Mouse (Mus musculus) MEL (cell line): Measurements from ENCODE around the gene Olfr193. TPM values are rescaled to one million over a fixed set of nuclear protein-coding genes. Genes with fewer than 3 reads are reported as not detected.

Source experiments
- DNase-seq: peaks from one replicate; pipeline ENCODE4 v3.0.0; 2011; ENCODE audit warnings: low read depth, low spot score
- H3K27ac ChIP-seq: 2 replicates; pipeline ENCODE4 v1.5.1; 2012; ENCODE audit warnings: low read depth, mild to moderate bottlenecking, control low read depth, low read length, moderate library complexity; ENCODE audit not compliant: control insufficient read depth
- H3K27me3 ChIP-seq, 2 experiments: fragments of 150-350 bp in 1 of 2; sonication (generic) in 1 of 2; 2 replicates each; pipeline ENCODE4 v1.6.1; 2012; ENCODE audit warnings: low read length in 2 of 2, mild to moderate bottlenecking in 2 of 2, improper control_type of control experiment in 1 of 2, moderate library complexity in 1 of 2; ENCODE audit not compliant: insufficient read depth in 2 of 2, control insufficient read depth in 1 of 2
- H3K36me3 ChIP-seq, 2 experiments: 2 replicates each; pipeline ENCODE4 v1.6.1; 2012 to 2014; ENCODE audit warnings: low read length in 2 of 2, improper control_type of control experiment in 1 of 2, inconsistent platforms in 1 of 2, mild to moderate bottlenecking in 1 of 2; ENCODE audit not compliant: insufficient read depth in 2 of 2, control insufficient read depth in 1 of 2
- H3K4me1 ChIP-seq, 2 experiments: fragments of 150-350 bp in 1 of 2; sonication (generic) in 1 of 2; 2 replicates each; pipeline ENCODE4 v1.6.1; 2012; ENCODE audit warnings: low read length in 2 of 2, improper control_type of control experiment in 1 of 2, mild to moderate bottlenecking in 1 of 2; ENCODE audit not compliant: insufficient read depth in 2 of 2, control insufficient read depth in 1 of 2
- H3K4me3 ChIP-seq, 2 experiments: fragments of 150-350 bp in 1 of 2; sonication (generic) in 1 of 2; 2 replicates each; pipeline ENCODE4 v1.5.1; 2012; ENCODE audit warnings: low read depth in 2 of 2, low read length in 2 of 2, mild to moderate bottlenecking in 2 of 2, moderate library complexity in 2 of 2, control low read depth in 1 of 2, improper control_type of control experiment in 1 of 2; ENCODE audit not compliant: control insufficient read depth in 1 of 2, insufficient read depth in 1 of 2
- H3K79me2 ChIP-seq: 2 replicates; pipeline ENCODE4 v1.6.1; 2012; ENCODE audit warnings: mild to moderate bottlenecking, low read length, moderate library complexity; ENCODE audit not compliant: control insufficient read depth, poor library complexity, insufficient read depth
- H3K9ac ChIP-seq: 2 replicates; pipeline ENCODE4 v1.6.1; 2012; ENCODE audit warnings: low read depth, mild to moderate bottlenecking, control low read depth, low read length, moderate library complexity; ENCODE audit not compliant: control insufficient read depth, poor library complexity, severe bottlenecking
- H3K9me3 ChIP-seq: fragments of 150-350 bp; sonication (generic); replicated peaks from 2 replicates; pipeline ENCODE4 v1.6.1; 2012; ENCODE audit warnings: mild to moderate bottlenecking, low read length, improper control_type of control experiment, moderate library complexity; ENCODE audit not compliant: insufficient read depth
- BHLHE40 ChIP-seq: IDR thresholded peaks from 2 replicates; pipeline ENCODE4 v1.6.1; 2012; ENCODE audit warnings: low read depth, mild to moderate bottlenecking, inconsistent platforms, low read length, improper control_type of control experiment, borderline replicate concordance
- CHD2 ChIP-seq: IDR thresholded peaks from 2 replicates; pipeline ENCODE4 v1.6.1; 2011; ENCODE audit warnings: low read length, improper control_type of control experiment
- CTCF ChIP-seq, 3 experiments: IDR thresholded peaks in 2 of 3; conservative IDR thresholded peaks in 1 of 3; 2 replicates each; pipeline ENCODE4 v1.5.1; 2011 to 2012; ENCODE audit warnings: low read length in 3 of 3, low read depth in 2 of 3, mild to moderate bottlenecking in 2 of 3, improper control_type of control experiment in 1 of 3, inconsistent platforms in 1 of 3, mixed read lengths in 1 of 3, moderate library complexity in 1 of 3; ENCODE audit not compliant: control insufficient read depth in 1 of 3, insufficient read depth in 1 of 3, poor library complexity in 1 of 3, severe bottlenecking in 1 of 3
- E2F4 ChIP-seq: IDR thresholded peaks from 2 replicates; pipeline ENCODE4 v1.6.1; 2011; ENCODE audit warnings: low read depth, low read length, improper control_type of control experiment, borderline replicate concordance
- ELF1 ChIP-seq: IDR thresholded peaks from 2 replicates; pipeline ENCODE4 v1.6.1; 2014; ENCODE audit warnings: low read depth, mild to moderate bottlenecking, inconsistent platforms, low read length, improper control_type of control experiment, moderate library complexity
- EP300 ChIP-seq, 2 experiments: IDR thresholded peaks; 2 replicates each; pipeline ENCODE4 v1.6.1; 2011; ENCODE audit warnings: improper control_type of control experiment in 2 of 2, low read length in 2 of 2, low read depth in 1 of 2, mild to moderate bottlenecking in 1 of 2
- GABPA ChIP-seq: IDR thresholded peaks from 2 replicates; pipeline ENCODE4 v1.6.1; 2012; ENCODE audit warnings: low read depth, mild to moderate bottlenecking, inconsistent platforms, low read length, improper control_type of control experiment, moderate library complexity
- GATA1 ChIP-seq: IDR thresholded peaks from 2 replicates; pipeline ENCODE4 v1.6.1; 2011; ENCODE audit warnings: low read depth, low read length, improper control_type of control experiment
- HCFC1 ChIP-seq: IDR thresholded peaks from 2 replicates; pipeline ENCODE4 v1.6.1; 2012; ENCODE audit warnings: low read depth, mild to moderate bottlenecking, inconsistent platforms, low read length, improper control_type of control experiment, moderate library complexity
- JUND ChIP-seq: IDR thresholded peaks from 2 replicates; pipeline ENCODE4 v1.6.1; 2011; ENCODE audit warnings: low read depth, mild to moderate bottlenecking, improper control_type of control experiment, low read length
- MXI1 ChIP-seq: IDR thresholded peaks from 2 replicates; pipeline ENCODE4 v1.6.1; 2011; ENCODE audit warnings: mild to moderate bottlenecking, low read depth, low read length, improper control_type of control experiment
- MYB ChIP-seq: IDR thresholded peaks from 2 replicates; pipeline ENCODE4 v1.6.1; 2011; ENCODE audit warnings: mild to moderate bottlenecking, low read depth, low read length, improper control_type of control experiment
- MYC ChIP-seq: IDR thresholded peaks from 2 replicates; pipeline ENCODE4 v1.6.1; 2011; ENCODE audit warnings: low read depth, mild to moderate bottlenecking, low read length, improper control_type of control experiment, moderate library complexity
- POLR2A ChIP-seq, 2 experiments: IDR thresholded peaks; 2 replicates each; pipeline ENCODE4 v1.6.1; 2011 to 2012; ENCODE audit warnings: low read length in 2 of 2, mild to moderate bottlenecking in 2 of 2, control low read depth in 1 of 2, improper control_type of control experiment in 1 of 2, low read depth in 1 of 2, moderate library complexity in 1 of 2; ENCODE audit not compliant: control insufficient read depth in 1 of 2, insufficient read depth in 1 of 2, poor library complexity in 1 of 2
- POLR2AphosphoS5 ChIP-seq: IDR thresholded peaks from 2 replicates; pipeline ENCODE4 v1.6.1; 2012; ENCODE audit warnings: low read depth, borderline replicate concordance, mild to moderate bottlenecking, inconsistent platforms, low read length, moderate library complexity, mixed read lengths
- RAD21 ChIP-seq: IDR thresholded peaks from 2 replicates; pipeline ENCODE4 v1.6.1; 2011; ENCODE audit warnings: mild to moderate bottlenecking, low read depth, low read length, improper control_type of control experiment
- SIN3A ChIP-seq: IDR thresholded peaks from 2 replicates; pipeline ENCODE4 v1.6.1; 2012; ENCODE audit warnings: low read length, improper control_type of control experiment, inconsistent platforms
- SMC3 ChIP-seq: IDR thresholded peaks from 2 replicates; pipeline ENCODE4 v1.6.1; 2011; ENCODE audit warnings: low read depth, low read length, improper control_type of control experiment
- TAL1 ChIP-seq: IDR thresholded peaks from 2 replicates; pipeline ENCODE4 v1.6.1; 2012; ENCODE audit warnings: mild to moderate bottlenecking, inconsistent platforms, low read length, moderate library complexity, mixed read lengths
- TBP ChIP-seq: IDR thresholded peaks from 2 replicates; pipeline ENCODE4 v1.8.0; 2011; ENCODE audit warnings: low read depth, low read length, improper control_type of control experiment
- USF1 ChIP-seq: IDR thresholded peaks from 2 replicates; pipeline ENCODE4 v1.6.1; 2014; ENCODE audit warnings: low read depth, mild to moderate bottlenecking, inconsistent platforms, low read length, improper control_type of control experiment, moderate library complexity
- ZKSCAN1 ChIP-seq: IDR thresholded peaks from 2 replicates; pipeline ENCODE4 v1.6.1; 2012; ENCODE audit warnings: low read depth, mild to moderate bottlenecking, inconsistent platforms, low read length, improper control_type of control experiment, moderate library complexity
- ZMIZ1 ChIP-seq: IDR thresholded peaks from 2 replicates; pipeline ENCODE4 v1.6.1; 2012; ENCODE audit warnings: low read depth, mild to moderate bottlenecking, inconsistent platforms, low read length, improper control_type of control experiment, moderate library complexity
- ZNF384 ChIP-seq: IDR thresholded peaks from 2 replicates; pipeline ENCODE4 v1.6.1; 2012; ENCODE audit warnings: low read depth, mild to moderate bottlenecking, inconsistent platforms, low read length, improper control_type of control experiment
- polyA plus RNA-seq, 2 experiments: library from polyadenylated mRNA; stranded (reverse) in 1 of 2; unstranded in 1 of 2; fragments of >175 nt in 1 of 2; fragments of >200 nt in 1 of 2; gene quantifications; 2 replicates each; pipeline versions ENCODE4 v1.2.1 to v1.2.4; 2012; ENCODE audit warnings: low replicate concordance in 2 of 2, low read depth in 1 of 2; ENCODE audit not compliant: insufficient read length in 2 of 2, insufficient read depth in 1 of 2, missing spikeins in 1 of 2
- total RNA-seq: library from RNA; depleted of rRNA; stranded (reverse); fragments of 300-350 nt; gene quantifications from 2 replicates; pipeline ENCODE4 v1.2.3, GENCODE M21; 2012; rRNA removed

Olfr193 gene
- not detected in 2 replicates for total RNA-seq
- polyA plus RNA-seq, result not detected

GRCm38 (mm10) chr16:59111781-59112180 is at the start of gene Olfr193:
Gene Olfr193 (minus strand): TSS chr16:59111881.
- Histone ChIP-seq H3K9me3 (no peaks in the 10 kb centered on the region), H3K27me3 (no peaks in the 10 kb centered on the region), H3K27ac (no peak within 1 kb of the TSS), H3K4me3 (no peak within 1 kb of the TSS), H3K4me1 (no peaks in the 10 kb centered on the region), H3K9ac (no peak within 1 kb of the TSS), H3K36me3 (no peaks in the 10 kb centered on the region), H3K79me2 (no peaks in the 10 kb centered on the region)
- TF ChIP-seq MYC, result no peak
- no peak for TF ChIP-seq SMC3
- no peak for TF ChIP-seq ELF1
- no peak for TF ChIP-seq POLR2A (IDR thresholded peaks at IDR 0.05; ENCODE audit: control insufficient read depth in 1 of 2, insufficient read depth in 1 of 2, low read depth in 1 of 2, low read length in 2 of 2, poor library complexity in 1 of 2)
- no peak for TF ChIP-seq BHLHE40
- no peak for TF ChIP-seq SIN3A
- TF ChIP-seq TAL1, result no peak
- no peak for DNase-seq

GRCm38 (mm10) chr16:59151996-59152395 is 40.3 kb upstream of the Olfr193 start:
- no peaks in the 10 kb centered on the region for H3K27me3 ChIP-seq
- H3K9me3 ChIP-seq, result no peaks in the 10 kb centered on the region
- H3K36me3 ChIP-seq, result no peaks in the 10 kb centered on the region
- H3K4me3 ChIP-seq, result no peak overlapping the region
- TF ChIP-seq GABPA (no peak), EP300 (IDR thresholded peaks at IDR 0.05; ENCODE audit: low read depth in 1 of 2, low read length in 2 of 2) (no peak), MXI1 (no peak), POLR2AphosphoS5 (no peak), MYB (no peak), ZKSCAN1 (no peak), HCFC1 (no peak), E2F4 (no peak), RAD21 (no peak), ZNF384 (no peak), MYC (no peak)
- H3K9ac ChIP-seq, result no peak overlapping the region
- no peaks in the 10 kb centered on the region for H3K79me2 ChIP-seq
- DNase-seq, result no peak
- no peak overlapping the region for H3K27ac ChIP-seq
- no peaks in the 10 kb centered on the region for H3K4me1 ChIP-seq

- H3K27ac ChIP-seq, result no peak within 1 kb of the TSS
- H3K4me1 ChIP-seq, result no peaks in the 10 kb centered on the region
- no peak within 1 kb of the TSS for H3K4me3 ChIP-seq
- H3K36me3 ChIP-seq, result no peaks in the 10 kb centered on the region
- H3K27me3 ChIP-seq, result no peaks in the 10 kb centered on the region
- TF ChIP-seq GATA1 (no peak), TBP (no peak), CHD2 (no peak), CTCF (IDR thresholded peaks at IDR 0.05 in 2 of 3, conservative IDR thresholded peaks at IDR 0.05 in 1 of 3; ENCODE audit: control insufficient read depth in 1 of 3, insufficient read depth in 1 of 3, low read depth in 2 of 3, low read length in 3 of 3, poor library complexity in 1 of 3, severe bottlenecking in 1 of 3) (no peak), MYB (no peak), ZMIZ1 (no peak), SMC3 (no peak), JUND (no peak), USF1 (no peak)
- H3K9ac ChIP-seq, result no peak within 1 kb of the TSS
- no peak for DNase-seq
- no peaks in the 10 kb centered on the region for H3K79me2 ChIP-seq
- no peaks in the 10 kb centered on the region for H3K9me3 ChIP-seq
Measured at GRCm38 (mm10) chr16:59146746-59147145, 35.1 kb upstream of the Olfr193 start, which contains the start of gene Olfr195. Gene Olfr195 (plus strand): TSS chr16:59147046.
